Mouse (Mus musculus) embryonic fibroblast, embryonic 13.5 days (primary cell): Measurements from ENCODE around the gene Slc12a1. TPM values are rescaled to one million over a fixed set of nuclear protein-coding genes. Genes with fewer than 3 reads are reported as not detected.

ENCODE experiments used
- H3K27ac ChIP-seq: 2 replicates; pipeline ENCODE4 v1.5.1; 2012; ENCODE audit warnings: low read length, control low read depth, inconsistent platforms; ENCODE audit not compliant: insufficient read depth
- H3K4me1 ChIP-seq: 2 replicates; pipeline ENCODE4 v1.6.1; 2011; ENCODE audit warnings: low read length; ENCODE audit not compliant: control insufficient read depth, insufficient read depth
- H3K4me3 ChIP-seq: 2 replicates; pipeline ENCODE4 v1.5.1; 2011; ENCODE audit warnings: mild to moderate bottlenecking, control low read depth, low read length; ENCODE audit not compliant: insufficient read depth
- CTCF ChIP-seq: IDR thresholded peaks from 2 replicates; pipeline ENCODE4 v1.5.1; 2011; ENCODE audit warnings: mild to moderate bottlenecking, control low read depth, low read length, moderate library complexity, borderline replicate concordance; ENCODE audit not compliant: insufficient read depth
- POLR2A ChIP-seq: IDR thresholded peaks from 2 replicates; pipeline ENCODE4 v1.6.1; 2011; ENCODE audit warnings: low read depth, mild to moderate bottlenecking, control low read depth, low read length, moderate library complexity
- polyA plus RNA-seq: library from polyadenylated mRNA; stranded (reverse); fragments of >200 nt; gene quantifications from 2 replicates; pipeline ENCODE4 v1.2.4, GENCODE M21; 2011; ENCODE audit warnings: low read depth; ENCODE audit not compliant: missing spikeins, insufficient read length

Slc12a1 gene
- polyA plus RNA-seq, 1 experiment: 0.23 TPM

DNA sequence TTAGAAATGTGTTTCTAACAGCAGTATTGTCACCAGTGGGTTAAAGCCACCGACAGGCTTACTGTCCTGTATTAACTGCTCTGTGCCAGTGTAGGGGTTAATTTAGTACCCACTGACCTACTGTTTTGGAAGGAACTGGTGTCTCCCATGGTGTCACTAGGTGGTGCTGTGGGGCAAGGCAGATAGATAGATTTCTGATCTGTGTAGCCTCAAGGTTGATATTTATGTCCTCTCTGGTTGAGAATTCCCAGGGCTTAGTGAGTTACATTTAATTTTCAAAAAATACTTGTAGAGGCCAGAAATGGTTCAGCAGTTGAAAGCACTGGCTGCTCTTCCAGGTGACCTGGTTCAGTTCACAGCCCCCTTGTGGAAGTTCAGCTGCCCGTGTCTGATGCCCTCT, 100.0 kb downstream of the Slc12a1 start:
- no peak for TF ChIP-seq POLR2A
- peak; percentile 48; the same call in 1 of the 2 replicates for TF ChIP-seq CTCF
- Histone ChIP-seq H3K27ac (no peak overlapping the region), H3K4me1 (no peaks in the 10 kb centered on the region), H3K4me3 (no peak overlapping the region)

DNA sequence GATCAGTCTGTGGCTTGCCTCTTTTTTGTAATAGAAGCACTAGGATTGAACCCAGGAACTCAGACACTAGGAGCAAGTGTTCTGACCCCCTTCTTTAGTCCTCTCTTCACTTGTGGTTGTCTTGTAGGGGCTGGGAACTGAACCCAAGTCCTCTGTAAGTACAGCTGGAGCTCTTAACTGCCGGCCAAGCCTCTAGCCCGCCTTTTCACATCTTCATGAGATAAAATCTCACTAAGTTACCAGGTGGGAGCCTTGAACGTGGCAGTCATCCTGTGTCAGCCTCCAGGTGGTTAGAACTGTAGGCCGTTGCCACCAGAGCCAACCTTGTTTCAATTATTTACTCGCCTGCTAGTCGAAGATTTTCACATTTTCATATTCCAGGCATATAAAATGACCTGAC, 101.4 kb downstream of the Slc12a1 start:
- no peaks in the 10 kb centered on the region for H3K4me1 ChIP-seq
- TF ChIP-seq CTCF (no peak), POLR2A (no peak)
- no peak overlapping the region for H3K27ac ChIP-seq
- no peak overlapping the region for H3K4me3 ChIP-seq

DNA sequence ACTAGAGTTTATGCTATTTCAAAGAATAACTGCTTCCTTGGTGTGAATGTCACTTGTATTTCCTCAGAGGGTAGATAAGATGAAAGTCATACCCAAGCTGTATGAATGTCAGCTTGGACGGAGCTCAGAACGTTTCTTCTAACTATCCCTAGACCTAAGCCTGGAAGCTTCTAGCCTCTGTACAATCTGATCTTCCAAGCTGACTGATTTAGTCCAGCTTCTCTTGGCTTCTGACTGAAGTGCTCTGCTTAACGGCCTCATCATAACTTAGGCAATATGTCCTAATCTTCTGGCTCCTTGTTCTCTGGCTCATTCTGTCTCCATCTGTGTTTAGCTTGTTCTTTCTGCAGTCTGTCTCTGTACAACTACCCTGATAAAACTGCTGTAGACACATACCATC, 102.3 kb downstream of the Slc12a1 start:
- Histone ChIP-seq H3K4me1 (no peaks in the 10 kb centered on the region), H3K27ac (no peak overlapping the region), H3K4me3 (no peak overlapping the region)
- TF ChIP-seq POLR2A (no peak), CTCF (no peak)

DNA sequence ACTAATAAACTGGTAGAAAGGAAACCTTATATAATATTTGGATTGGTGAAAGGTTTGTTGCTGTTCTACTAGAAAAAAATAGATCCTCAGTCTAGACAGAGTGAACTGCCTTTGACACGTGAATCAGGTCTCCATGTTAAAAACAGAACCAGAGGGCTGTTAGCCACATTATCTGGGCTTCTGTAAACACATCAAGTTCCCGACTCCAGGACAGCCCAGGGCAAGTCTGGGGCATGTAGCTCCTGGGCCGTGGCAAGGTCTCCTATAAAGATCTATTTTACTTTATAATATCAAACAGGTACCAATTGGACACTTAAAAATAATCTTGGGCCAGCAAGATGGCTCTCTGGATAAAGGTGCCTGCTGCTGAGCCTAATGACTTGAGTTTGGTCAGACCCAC, 103.6 kb downstream of the Slc12a1 start:
- TF ChIP-seq POLR2A: no peak
- peak overlapping the region; percentile 69 for H3K27ac ChIP-seq
- no peak overlapping the region for H3K4me3 ChIP-seq
- no peaks in the 10 kb centered on the region for H3K4me1 ChIP-seq

DNA sequence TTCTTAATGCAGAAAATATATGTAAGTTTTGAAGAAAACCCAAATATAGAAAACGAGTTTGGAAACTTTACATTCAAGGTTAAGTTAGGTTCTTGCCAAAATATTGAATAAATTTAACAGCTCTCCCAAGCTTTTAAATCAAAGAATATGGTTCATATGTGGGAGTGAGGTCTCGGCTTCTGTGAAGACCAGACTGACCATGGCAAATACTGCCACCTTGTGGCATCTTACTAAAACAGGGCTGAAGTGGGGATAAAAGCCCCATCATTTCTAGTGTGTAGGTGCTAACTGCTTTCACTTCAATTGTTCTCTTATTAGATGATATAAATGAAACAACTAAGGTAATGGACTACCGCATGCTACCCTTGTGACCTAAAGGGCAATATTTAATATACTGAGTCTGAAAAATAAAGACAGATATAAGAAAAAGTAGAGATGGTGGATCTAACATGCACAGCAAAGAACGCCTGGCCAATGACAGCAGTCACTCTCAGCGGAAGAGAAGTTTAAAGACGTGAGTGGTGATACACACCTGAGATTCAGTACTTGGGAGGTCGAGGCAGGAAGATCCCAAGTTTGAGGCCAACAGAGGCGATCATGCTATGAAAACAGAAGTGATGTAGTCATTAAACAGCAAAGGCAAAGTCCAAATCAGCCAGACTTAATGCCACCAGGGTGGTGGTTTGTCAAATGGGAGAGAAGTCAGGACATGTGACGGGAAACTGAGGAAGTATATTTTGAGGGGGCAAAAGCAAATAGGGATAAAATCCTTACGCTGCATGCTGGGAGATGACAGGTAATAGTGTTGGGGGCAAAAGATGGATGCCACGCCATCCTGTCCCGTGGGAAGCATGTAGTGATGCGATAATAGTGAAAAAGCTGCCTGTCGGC, 107.2 kb downstream of the Slc12a1 start:
- peaks cover 7% of the 10 kb centered on the region for H3K4me1 ChIP-seq
- no peak overlapping the region for H3K4me3 ChIP-seq
- no peak for TF ChIP-seq POLR2A
- no peak for TF ChIP-seq CTCF
- H3K27ac ChIP-seq: no peak overlapping the region

DNA sequence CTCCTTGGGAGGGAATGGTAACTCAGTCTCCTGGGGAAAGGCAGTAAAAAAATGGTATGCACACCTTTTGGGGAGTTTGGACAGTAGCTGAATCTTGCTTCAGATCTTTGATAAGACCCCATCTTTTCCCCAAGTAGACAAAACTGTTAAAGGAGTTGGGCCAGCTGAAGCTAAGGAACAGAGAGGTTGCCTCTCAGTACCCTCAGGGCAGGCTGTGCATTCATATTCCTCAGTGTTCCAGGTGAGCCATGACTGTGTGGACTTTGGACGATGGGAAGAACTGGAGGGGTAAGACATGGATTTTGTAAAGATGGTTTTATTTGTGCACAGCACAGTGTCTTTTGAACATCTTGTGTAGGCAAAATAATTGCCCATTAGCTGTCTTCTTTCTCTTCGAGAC, 108.0 kb downstream of the Slc12a1 start:
- no peak overlapping the region for H3K27ac ChIP-seq
- no peak for TF ChIP-seq POLR2A
- TF ChIP-seq CTCF: no peak
- no peak overlapping the region for H3K4me3 ChIP-seq
- peaks cover 7% of the 10 kb centered on the region for H3K4me1 ChIP-seq

DNA sequence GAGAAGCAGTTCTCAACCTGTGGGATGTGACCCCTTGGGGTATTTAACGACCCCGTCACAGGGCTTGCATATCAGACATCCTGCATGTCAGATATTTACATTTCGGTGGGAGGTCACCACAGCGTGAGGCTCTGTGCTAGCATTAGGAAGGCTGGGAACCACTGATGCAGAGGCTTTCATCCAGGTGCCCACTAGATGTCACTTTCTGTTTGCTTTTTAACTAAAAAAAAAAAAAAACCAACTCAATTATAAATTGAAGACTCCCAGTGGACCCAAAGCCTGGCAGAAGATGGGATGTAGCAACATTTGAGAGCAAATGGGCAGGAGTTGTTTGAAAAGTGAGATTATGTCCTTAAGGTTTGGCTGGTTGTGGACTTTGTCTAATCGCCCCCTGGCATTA, 110.8 kb downstream of the Slc12a1 start:
- Histone ChIP-seq H3K4me3 (no peak overlapping the region), H3K27ac (peak overlapping the region; percentile 91), H3K4me1 (peaks cover 7% of the 10 kb centered on the region)
- TF ChIP-seq CTCF (no peak), POLR2A (no peak)

DNA sequence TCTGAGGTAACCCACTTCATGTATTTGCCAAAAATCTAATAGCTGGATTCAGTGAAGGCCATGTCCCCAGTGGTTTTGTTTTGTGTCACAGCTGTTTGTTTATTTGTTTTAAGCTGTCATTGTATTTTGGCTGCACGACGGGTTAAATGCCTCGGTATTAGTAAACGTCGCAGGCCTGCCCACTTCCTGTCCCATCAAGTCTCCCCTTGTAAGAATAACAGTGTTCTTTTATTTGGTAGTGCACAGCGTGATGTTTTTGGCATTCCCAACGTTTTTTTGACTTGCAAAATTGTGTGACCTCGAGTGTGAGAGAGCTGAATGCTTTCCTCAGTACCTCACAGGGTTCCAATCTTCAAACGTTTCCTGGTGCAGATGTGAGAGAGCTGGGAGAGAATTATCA, 111.4 kb downstream of the Slc12a1 start:
- no peak overlapping the region for H3K4me3 ChIP-seq
- peak overlapping the region; percentile 91 for H3K27ac ChIP-seq
- H3K4me1 ChIP-seq: peaks cover 10% of the 10 kb centered on the region
- TF ChIP-seq CTCF: no peak
- TF ChIP-seq POLR2A: no peak

DNA sequence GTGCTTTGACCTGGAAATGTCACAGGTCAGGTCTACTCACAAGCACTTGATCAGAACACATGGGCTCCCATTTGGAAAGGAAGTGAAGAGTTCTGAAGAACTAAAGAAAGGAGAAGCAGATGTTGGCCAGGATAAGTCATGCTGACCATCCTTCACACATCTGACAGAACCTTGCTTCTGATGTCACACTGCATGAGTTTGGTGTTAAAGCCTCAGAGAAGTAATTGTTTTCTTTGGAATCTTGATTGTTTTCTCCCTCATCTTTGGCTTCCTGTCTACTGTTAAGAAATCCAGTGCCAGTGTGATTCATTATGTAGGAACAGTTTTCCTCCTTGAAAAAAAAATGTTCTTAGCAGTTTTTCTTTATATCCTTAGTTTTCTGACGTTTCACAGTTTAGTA, 116.6 kb downstream of the Slc12a1 start:
- H3K4me1 ChIP-seq: peaks cover 10% of the 10 kb centered on the region
- TF ChIP-seq POLR2A (no peak), CTCF (no peak)
- no peak overlapping the region for H3K4me3 ChIP-seq
- H3K27ac ChIP-seq: peak overlapping the region; percentile 88

DNA sequence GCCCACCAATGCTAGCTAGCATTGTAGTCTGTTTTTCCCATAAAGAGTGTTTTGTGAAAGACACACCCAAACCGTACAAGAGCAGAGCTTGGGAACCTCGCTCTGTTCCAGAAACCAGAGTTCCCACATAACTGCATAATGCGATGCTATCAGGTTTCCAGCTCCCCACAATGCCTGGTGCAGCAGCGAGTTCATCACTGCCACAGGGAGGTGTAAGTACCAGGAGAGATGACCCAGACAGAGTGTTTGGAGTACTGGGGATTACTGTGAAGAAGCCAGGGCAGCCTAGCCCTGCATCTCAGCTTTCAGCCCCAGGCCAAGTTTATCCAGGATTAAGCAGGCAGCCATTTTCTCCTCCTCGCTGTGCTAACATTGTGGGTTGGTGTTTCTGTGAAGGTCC, 123.3 kb downstream of the Slc12a1 start:
- no peak overlapping the region for H3K4me3 ChIP-seq
- peak overlapping the region; percentile 81 for H3K27ac ChIP-seq
- H3K4me1 ChIP-seq: peaks cover 13% of the 10 kb centered on the region; the same call in 1 of the 2 replicates
- TF ChIP-seq POLR2A (no peak), CTCF (no peak)

DNA sequence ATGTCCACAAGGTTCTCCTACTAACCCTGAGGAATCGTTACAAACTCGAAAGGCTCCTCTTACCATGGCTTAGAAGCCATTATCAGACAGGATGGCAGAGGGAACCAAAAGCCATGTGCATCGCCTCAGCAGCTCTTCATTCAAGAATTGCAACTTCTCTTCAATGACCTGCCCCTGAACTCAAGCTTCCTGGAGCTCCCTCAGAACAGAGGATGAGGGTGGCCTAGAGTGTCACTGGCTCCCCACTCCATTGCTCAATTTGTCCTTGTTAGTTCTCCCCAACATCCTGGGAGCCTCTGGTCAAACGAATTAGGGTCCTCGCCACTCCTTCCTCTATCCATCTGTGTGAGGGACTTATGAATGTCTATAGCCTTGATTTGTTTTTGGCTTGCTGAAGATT, 124.4 kb downstream of the Slc12a1 start:
- Histone ChIP-seq H3K27ac (no peak overlapping the region; the same call in 1 of the 2 replicates), H3K4me3 (no peak overlapping the region), H3K4me1 (peaks cover 13% of the 10 kb centered on the region; the same call in 1 of the 2 replicates)
- TF ChIP-seq POLR2A: no peak
- no peak for TF ChIP-seq CTCF
